Mouse (Mus musculus) embryonic fibroblast, embryonic 13.5 days (primary cell): ENCODE data around the gene Hrg. TPM values are rescaled to one million over a fixed set of nuclear protein-coding genes. Genes with fewer than 3 reads are reported as not detected.
"Not testable (repeated sequence)": the region's sequence is repeated elsewhere in the genome, so short reads cannot be mapped to it uniquely, and the experiment has no call there.

Source experiments
- H3K27ac ChIP-seq: 2 replicates; pipeline ENCODE4 v1.5.1; 2012; ENCODE audit warnings: low read length, control low read depth, inconsistent platforms; ENCODE audit not compliant: insufficient read depth
- H3K4me1 ChIP-seq: 2 replicates; pipeline ENCODE4 v1.6.1; 2011; ENCODE audit warnings: low read length; ENCODE audit not compliant: control insufficient read depth, insufficient read depth
- H3K4me3 ChIP-seq: 2 replicates; pipeline ENCODE4 v1.5.1; 2011; ENCODE audit warnings: mild to moderate bottlenecking, control low read depth, low read length; ENCODE audit not compliant: insufficient read depth
- CTCF ChIP-seq: IDR thresholded peaks from 2 replicates; pipeline ENCODE4 v1.5.1; 2011; ENCODE audit warnings: mild to moderate bottlenecking, control low read depth, low read length, moderate library complexity, borderline replicate concordance; ENCODE audit not compliant: insufficient read depth
- POLR2A ChIP-seq: IDR thresholded peaks from 2 replicates; pipeline ENCODE4 v1.6.1; 2011; ENCODE audit warnings: low read depth, mild to moderate bottlenecking, control low read depth, low read length, moderate library complexity
- polyA plus RNA-seq: library from polyadenylated mRNA; stranded (reverse); fragments of >200 nt; gene quantifications from 2 replicates; pipeline ENCODE4 v1.2.4, GENCODE M21; 2011; ENCODE audit warnings: low read depth; ENCODE audit not compliant: missing spikeins, insufficient read length

Gene Hrg
- polyA plus RNA-seq, 1 experiment: not detected

- TF ChIP-seq CTCF: no peak
- TF ChIP-seq POLR2A: no peak
- Histone ChIP-seq H3K4me3 (no peak overlapping the region), H3K27ac (no peak overlapping the region), H3K4me1 (no peaks in the 10 kb centered on the region; the same call in 1 of the 2 replicates)
These were observed 29.1 kb upstream of the Hrg start for GRCm38 (mm10) chr16:22921761-22922160.

- Histone ChIP-seq H3K4me1 (no peaks in the 10 kb centered on the region; the same call in 1 of the 2 replicates), H3K4me3 (no peak overlapping the region), H3K27ac (no peak overlapping the region)
- TF ChIP-seq POLR2A: no peak
- TF ChIP-seq CTCF: no peak
These were observed 28.4 kb upstream of the Hrg start for GRCm38 (mm10) chr16:22922433-22922832.

DNA sequence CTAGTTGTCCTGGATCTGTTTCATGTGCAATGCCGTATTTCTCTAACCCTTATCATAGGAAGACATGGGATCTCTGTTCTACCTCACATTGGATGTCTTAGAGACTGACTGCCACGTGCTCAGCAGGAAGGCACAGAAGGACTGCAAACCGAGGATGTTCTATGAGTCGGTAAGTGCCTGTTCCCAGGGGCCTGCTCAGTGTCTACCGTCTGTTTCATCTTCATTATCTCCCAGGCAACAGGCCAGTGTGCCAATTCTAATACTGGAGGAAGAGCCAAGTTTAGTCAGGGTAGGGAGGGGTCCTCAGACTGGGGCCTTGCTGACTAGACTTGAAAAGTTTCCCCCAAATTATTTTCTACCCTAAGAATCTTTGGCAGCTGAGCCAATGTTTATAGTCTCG lies 21.3 kb upstream of the Hrg start:
- H3K4me3 ChIP-seq: no peak overlapping the region
- no peak for TF ChIP-seq POLR2A
- TF ChIP-seq CTCF: no peak
- H3K27ac ChIP-seq: no peak overlapping the region
- H3K4me1 ChIP-seq: no peaks in the 10 kb centered on the region

- Histone ChIP-seq H3K27ac (no peak overlapping the region), H3K4me3 (no peak overlapping the region), H3K4me1 (no peaks in the 10 kb centered on the region)
- TF ChIP-seq CTCF (no peak), POLR2A (no peak)
These were observed 19.3 kb upstream of the Hrg start for GRCm38 (mm10) chr16:22931431-22932200.

- H3K27ac ChIP-seq: no peak overlapping the region
- H3K4me3 ChIP-seq: no peak overlapping the region
- no peaks in the 10 kb centered on the region for H3K4me1 ChIP-seq
- no peak for TF ChIP-seq CTCF
- no peak for TF ChIP-seq POLR2A
These were observed 13.2 kb upstream of the Hrg start for GRCm38 (mm10) chr16:22937631-22938030.

GRCm38 (mm10) chr16:22938541-22938940 lies 12.3 kb upstream of the Hrg start:
- Histone ChIP-seq H3K27ac (no peak overlapping the region), H3K4me1 (no peaks in the 10 kb centered on the region), H3K4me3 (no peak overlapping the region)
- TF ChIP-seq CTCF (no peak), POLR2A (no peak)

GRCm38 (mm10) chr16:22939120-22939695 lies 11.7 kb upstream of the Hrg start:
- Histone ChIP-seq H3K4me1 (no peaks in the 10 kb centered on the region), H3K27ac (no peak overlapping the region), H3K4me3 (no peak overlapping the region)
- no peak for TF ChIP-seq CTCF
- no peak for TF ChIP-seq POLR2A

- not testable (repeated sequence) for H3K27ac ChIP-seq, H3K4me1 ChIP-seq, H3K4me3 ChIP-seq
These were observed 8.9 kb upstream of the Hrg start for GRCm38 (mm10) chr16:22941825-22942476.

- TF ChIP-seq CTCF: no peak
- TF ChIP-seq POLR2A: no peak
- H3K4me3 ChIP-seq: no peak overlapping the region
- H3K4me1 ChIP-seq: no peaks in the 10 kb centered on the region
- H3K27ac ChIP-seq: no peak overlapping the region
These were observed 3.5 kb upstream of the Hrg start for GRCm38 (mm10) chr16:22947371-22947770.

GRCm38 (mm10) chr16:22953069-22953468 lies 2.2 kb downstream of the Hrg start:
- H3K4me1 ChIP-seq: no peaks in the 10 kb centered on the region
- no peak for TF ChIP-seq POLR2A
- TF ChIP-seq CTCF: no peak
- no peak overlapping the region for H3K27ac ChIP-seq
- no peak overlapping the region for H3K4me3 ChIP-seq
